Mouse (Mus musculus): ENCODE results near the gene Ica1l. TPM values are rescaled to one million over a fixed set of nuclear protein-coding genes. Genes with fewer than 3 reads are reported as not detected.

Gene Ica1l
- total and polyA plus RNA-seq, 2 experiments from 2014 or later: 63.6 to 67.5 TPM

GRCm38 (mm10) chr1:60044595-60044994 is 1.6 kb upstream of the Ica1l start:
- 89% methylated on average over 1 of the region's 1 CpGs for WGBS

GRCm38 (mm10) chr1:60042398-60042795 is 587 bp downstream of the Ica1l start:
- no peaks in the 10 kb centered on the region for H3K4me1 ChIP-seq (ENCODE audit: insufficient read depth)
- H3K27me3 ChIP-seq (ENCODE audit: insufficient read depth, low read length): no peaks in the 10 kb centered on the region
- H3K27ac ChIP-seq (ENCODE audit: low read depth, low read length): peak overlapping the region; percentile 81
- H3K36me3 ChIP-seq (ENCODE audit: insufficient read depth): no peaks in the 10 kb centered on the region
- ATAC-seq (peak; percentile 34), DNase-seq (peak; percentile 62)
- TF ChIP-seq CTCF (IDR thresholded peaks at IDR 0.05; ENCODE audit: low read depth): no peak
- H3K4me2 ChIP-seq (ENCODE audit: low read depth): peak overlapping the region; percentile 77
- 3% methylated on average over 19 of the region's 19 CpGs for WGBS
- no peaks in the 10 kb centered on the region for H3K9me3 ChIP-seq (ENCODE audit: low read length)
- peak overlapping the region; percentile 82 for H3K4me3 ChIP-seq (ENCODE audit: low read depth, low read length)
- peak overlapping the region; percentile 84 for H3K9ac ChIP-seq

More at GRCm38 (mm10) chr1:60044595-60044994, 1.6 kb upstream of the Ica1l start:
- H3K4me1 ChIP-seq (ENCODE audit: insufficient read depth): no peaks in the 10 kb centered on the region
- no peak overlapping the region for H3K27ac ChIP-seq (ENCODE audit: low read depth, low read length)
- no peak for DNase-seq
- no peak for ATAC-seq
- TF ChIP-seq CTCF (IDR thresholded peaks at IDR 0.05; ENCODE audit: low read depth): no peak
- H3K9me3 ChIP-seq (ENCODE audit: low read length): no peaks in the 10 kb centered on the region
- H3K36me3 ChIP-seq (ENCODE audit: insufficient read depth): no peaks in the 10 kb centered on the region
- no peaks in the 10 kb centered on the region for H3K27me3 ChIP-seq (ENCODE audit: insufficient read depth, low read length)
- no peak overlapping the region for H3K4me2 ChIP-seq (ENCODE audit: low read depth)
- no peak overlapping the region for H3K9ac ChIP-seq
- no peak overlapping the region for H3K4me3 ChIP-seq (ENCODE audit: low read depth, low read length)

- H3K9me3 ChIP-seq (ENCODE audit: low read length): no peaks in the 10 kb centered on the region
- H3K4me2 ChIP-seq (ENCODE audit: low read depth): no peak overlapping the region
- peak; percentile 70 for DNase-seq
- peak; percentile 87 for ATAC-seq
- H3K4me1 ChIP-seq (ENCODE audit: insufficient read depth): no peaks in the 10 kb centered on the region
- no peak overlapping the region for H3K9ac ChIP-seq
- no peaks in the 10 kb centered on the region for H3K27me3 ChIP-seq (ENCODE audit: insufficient read depth, low read length)
- no peak for TF ChIP-seq CTCF (IDR thresholded peaks at IDR 0.05; ENCODE audit: low read depth)
- H3K27ac ChIP-seq (ENCODE audit: low read depth, low read length): no peak overlapping the region
- WGBS: 82% methylated on average over 2 of the region's 2 CpGs
- H3K36me3 ChIP-seq (ENCODE audit: insufficient read depth): no peaks in the 10 kb centered on the region
- no peak overlapping the region for H3K4me3 ChIP-seq (ENCODE audit: low read depth, low read length)
Observed at GRCm38 (mm10) chr1:60035044-60035443, 7.9 kb downstream of the Ica1l start.

- no peak overlapping the region for H3K9ac ChIP-seq
- no peak overlapping the region for H3K27ac ChIP-seq (ENCODE audit: low read depth, low read length)
- H3K9me3 ChIP-seq (ENCODE audit: low read length): no peaks in the 10 kb centered on the region
- no peaks in the 10 kb centered on the region for H3K4me1 ChIP-seq (ENCODE audit: insufficient read depth)
- no peak overlapping the region for H3K4me3 ChIP-seq (ENCODE audit: low read depth, low read length)
- no peak for DNase-seq
- H3K27me3 ChIP-seq (ENCODE audit: insufficient read depth, low read length): no peaks in the 10 kb centered on the region
- ATAC-seq: no peak
- no peak for TF ChIP-seq CTCF (IDR thresholded peaks at IDR 0.05; ENCODE audit: low read depth)
- no peak overlapping the region for H3K4me2 ChIP-seq (ENCODE audit: low read depth)
- WGBS: 91% methylated on average over 1 of the region's 1 CpGs
- 0 out of 2 replicates have a peak, but pooled peaks cover 6% of the 10 kb centered on the region for H3K36me3 ChIP-seq (ENCODE audit: insufficient read depth)
Observed at GRCm38 (mm10) chr1:60017031-60017469, 25.9 kb downstream of the Ica1l start.

- Histone ChIP-seq H3K4me2 (ENCODE audit: low read depth) (no peak overlapping the region), H3K36me3 (ENCODE audit: insufficient read depth) (0 out of 2 replicates have a peak, but pooled peaks cover 4% of the 10 kb centered on the region), H3K9me3 (ENCODE audit: low read length) (no peaks in the 10 kb centered on the region), H3K4me1 (ENCODE audit: insufficient read depth) (no peaks in the 10 kb centered on the region), H3K4me3 (ENCODE audit: low read depth, low read length) (no peak overlapping the region), H3K9ac (no peak overlapping the region), H3K27me3 (ENCODE audit: insufficient read depth, low read length) (no peaks in the 10 kb centered on the region), H3K27ac (ENCODE audit: low read depth, low read length) (no peak overlapping the region)
- DNase-seq: no peak
- no peak for TF ChIP-seq CTCF (IDR thresholded peaks at IDR 0.05; ENCODE audit: low read depth)
- ATAC-seq: no peak
- 75% methylated on average over 5 of the region's 5 CpGs for WGBS
Observed at GRCm38 (mm10) chr1:60016136-60016611, 26.8 kb downstream of the Ica1l start.

- Histone ChIP-seq H3K9me3 (ENCODE audit: low read length) (no peaks in the 10 kb centered on the region), H3K4me3 (ENCODE audit: low read depth, low read length) (no peak overlapping the region), H3K9ac (no peak overlapping the region), H3K36me3 (ENCODE audit: insufficient read depth) (0 out of 2 replicates have a peak, but pooled peaks cover 4% of the 10 kb centered on the region), H3K27me3 (ENCODE audit: insufficient read depth, low read length) (no peaks in the 10 kb centered on the region), H3K27ac (ENCODE audit: low read depth, low read length) (no peak overlapping the region), H3K4me2 (ENCODE audit: low read depth) (no peak overlapping the region), H3K4me1 (ENCODE audit: insufficient read depth) (no peaks in the 10 kb centered on the region)
- no peak for ATAC-seq
- 85% methylated on average over 6 of the region's 6 CpGs for WGBS
- DNase-seq: no peak
- no peak for TF ChIP-seq CTCF (IDR thresholded peaks at IDR 0.05; ENCODE audit: low read depth)
Observed at GRCm38 (mm10) chr1:60015511-60015910, 27.5 kb downstream of the Ica1l start.

GRCm38 (mm10) chr1:60013779-60014178 is 29.2 kb downstream of the Ica1l start:
- Histone ChIP-seq H3K9me3 (ENCODE audit: low read length) (no peaks in the 10 kb centered on the region), H3K4me1 (ENCODE audit: insufficient read depth) (no peaks in the 10 kb centered on the region), H3K27me3 (ENCODE audit: insufficient read depth, low read length) (no peaks in the 10 kb centered on the region), H3K36me3 (ENCODE audit: insufficient read depth) (0 out of 2 replicates have a peak, but pooled peaks cover 4% of the 10 kb centered on the region), H3K4me3 (ENCODE audit: low read depth, low read length) (no peak overlapping the region), H3K4me2 (ENCODE audit: low read depth) (no peak overlapping the region), H3K9ac (no peak overlapping the region), H3K27ac (ENCODE audit: low read depth, low read length) (no peak overlapping the region)
- no peak for TF ChIP-seq CTCF (IDR thresholded peaks at IDR 0.05; ENCODE audit: low read depth)
- DNase-seq (no peak), ATAC-seq (no peak)
- WGBS: 93% methylated on average over 10 of the region's 10 CpGs

Measured in forebrain, postnatal 0 days (tissue).